Mouse (Mus musculus): ENCODE data around the gene Wnt5b.

Gene Wnt5b

GRCm38 (mm10) chr6:119387801-119388649 lies 156.1 kb downstream of the Wnt5b start:
- DNase-seq (ENCODE audit: low spot score in 2 of 2), result peak; percentile 23 to 36

GRCm38 (mm10) chr6:119386821-119387220 lies 157.3 kb downstream of the Wnt5b start:
- no peak for DNase-seq (ENCODE audit: low spot score in 2 of 2)

- no peak for DNase-seq (ENCODE audit: low spot score in 2 of 2)
These were observed 157.7 kb downstream of the Wnt5b start for GRCm38 (mm10) chr6:119386421-119386820.

- no peak for DNase-seq (ENCODE audit: low spot score in 2 of 2)
These were observed 158.5 kb downstream of the Wnt5b start for GRCm38 (mm10) chr6:119385668-119386067.

Data from thymus, postnatal 10 days (tissue).